Mouse (Mus musculus): ENCODE measurements around the gene Tas2r138.

DNA sequence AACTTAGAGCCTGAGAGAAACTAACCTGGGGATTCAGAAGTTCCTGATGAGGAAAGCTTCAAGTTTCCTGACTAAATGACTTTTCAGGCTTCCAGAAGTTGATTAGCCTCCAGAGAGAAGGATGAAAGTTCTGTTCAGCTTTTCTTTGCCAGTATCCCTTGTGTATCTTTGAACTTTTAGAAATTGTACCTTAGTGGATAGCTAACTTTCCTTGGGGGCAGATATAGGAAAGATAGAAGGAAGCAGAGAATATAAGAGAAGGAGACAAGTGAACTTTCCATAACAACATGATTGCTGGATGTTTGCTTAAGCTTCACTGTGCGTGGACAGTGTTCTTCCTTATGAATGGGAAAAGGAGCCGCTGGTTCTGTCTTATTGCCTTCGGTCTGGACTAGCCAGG, 43.9 kb downstream of the Tas2r138 start, which contains the start of gene Olfr460:
- no peak for TF ChIP-seq CTCF (IDR thresholded peaks at IDR 0.05; ENCODE audit: borderline replicate concordance, extremely low read depth, insufficient read depth, insufficient read length)
- TF ChIP-seq POLR2A (IDR thresholded peaks at IDR 0.05; ENCODE audit: borderline replicate concordance, extremely low read depth, insufficient read depth, insufficient read length, poor library complexity, severe bottlenecking): no peak

Data from brain, embryonic 14.5 days (tissue).